Mouse (Mus musculus) ES-Bruce4 (cell line): Measurements from ENCODE around the gene Glrx5.

Experiments used
- EP300 ChIP-seq: IDR thresholded peaks from 2 replicates; pipeline ENCODE4 v1.6.1; 2011; ENCODE audit warnings: low read depth, low read length; ENCODE audit not compliant: insufficient read depth
- POLR2A ChIP-seq: IDR thresholded peaks from one replicate; pipeline ENCODE4 v1.8.1; 2011; ENCODE audit warnings: low read length; ENCODE audit not compliant: insufficient read depth

DNA sequence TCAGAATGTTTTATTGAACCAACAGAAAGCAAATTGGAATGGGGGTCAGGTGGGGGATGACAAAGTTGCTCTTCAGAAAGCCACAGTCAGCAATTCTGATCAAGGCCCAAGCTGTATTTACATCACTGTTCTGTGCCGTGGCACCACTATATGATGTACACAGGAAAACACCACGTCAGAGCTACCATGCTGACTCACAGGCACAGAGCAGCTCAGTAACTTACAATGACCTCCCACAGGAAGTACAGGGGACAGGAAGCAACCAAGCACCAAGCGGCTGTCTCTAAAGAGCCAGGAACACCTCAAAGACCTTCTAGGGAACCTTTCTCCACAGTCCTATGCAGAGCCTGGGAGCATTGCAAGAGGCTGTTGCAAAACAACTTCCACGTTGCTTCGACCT lies 36.4 kb downstream of the Glrx5 start:
- no peak for TF ChIP-seq EP300
- no peak for TF ChIP-seq POLR2A
